Mouse (Mus musculus) lung, embryonic 14.5 days (tissue): ENCODE data around the gene Il18. TPM values are rescaled to one million over a fixed set of nuclear protein-coding genes. Genes with fewer than 3 reads are reported as not detected.

Experiments
- ATAC-seq: fragments of 200-750 bp; cut with Nextera tagmentation; 2 replicates; pipeline ENCODE4 v1.8.0; 2017; ENCODE audit warnings: mild to moderate bottlenecking, moderate TSS enrichment, moderate library complexity; ENCODE audit not compliant: insufficient read depth
- DNase-seq: peaks from one replicate; pipeline ENCODE4 v3.0.0-alpha.2; 2015
- H3K27ac ChIP-seq: fragments of 300-500 bp; sonication (generic); 2 replicates; pipeline ENCODE4 v1.5.1; 2014; ENCODE audit warnings: low read depth, mild to moderate bottlenecking, moderate library complexity
- H3K27me3 ChIP-seq: fragments of 300-500 bp; sonication (generic); 2 replicates; pipeline ENCODE4 v1.6.1; 2014; ENCODE audit warnings: low read length, control low read depth; ENCODE audit not compliant: insufficient read depth
- H3K36me3 ChIP-seq: fragments of 300-500 bp; sonication (generic); 2 replicates; pipeline ENCODE4 v1.6.1; 2014; ENCODE audit warnings: control low read depth; ENCODE audit not compliant: insufficient read depth
- H3K4me1 ChIP-seq: fragments of 300-500 bp; sonication (generic); 2 replicates; pipeline ENCODE4 v1.6.1; 2014; ENCODE audit warnings: antibody characterized with exemption, control low read depth; ENCODE audit not compliant: insufficient read depth
- H3K4me2 ChIP-seq: fragments of 300-500 bp; sonication (generic); 2 replicates; pipeline ENCODE4 v1.6.1; 2014; ENCODE audit warnings: mild to moderate bottlenecking
- H3K4me3 ChIP-seq: fragments of 300-500 bp; sonication (generic); 2 replicates; pipeline ENCODE4 v1.5.1; 2014; ENCODE audit warnings: low read depth, low read length
- H3K9ac ChIP-seq: fragments of 300-500 bp; sonication (generic); 2 replicates; pipeline ENCODE4 v1.6.1; 2014
- H3K9me3 ChIP-seq: fragments of 300-500 bp; sonication (generic); 2 replicates; pipeline ENCODE4 v1.6.1; 2016; ENCODE audit warnings: low read depth, low read length, control low read depth
- CTCF ChIP-seq: IDR thresholded peaks from 2 replicates; pipeline ENCODE4 v1.5.1; 2016; ENCODE audit warnings: antibody characterized with exemption, low read depth
- WGBS: fragments of 180-500 bp; shearing (Covaris S2); extraction: QIAGEN DNeasy Blood & Tissue Kit; methylation state at CpG from one replicate; pipeline ENCODE4 v1.1.7; 2014; 5-methylcytosine and 5-hydroxymethylcytosine counted together
- polyA plus RNA-seq: library from polyadenylated mRNA; unstranded; fragments of >200 nt; fragmentation: Nextera tagmentation; extraction: Ambion mirVana; gene quantifications from 2 replicates; pipeline ENCODE4 v1.2.1, GENCODE M21; 2014

The Il18 gene
- 6.6 and 7.8 TPM in 2 replicates for polyA plus RNA-seq

DNA sequence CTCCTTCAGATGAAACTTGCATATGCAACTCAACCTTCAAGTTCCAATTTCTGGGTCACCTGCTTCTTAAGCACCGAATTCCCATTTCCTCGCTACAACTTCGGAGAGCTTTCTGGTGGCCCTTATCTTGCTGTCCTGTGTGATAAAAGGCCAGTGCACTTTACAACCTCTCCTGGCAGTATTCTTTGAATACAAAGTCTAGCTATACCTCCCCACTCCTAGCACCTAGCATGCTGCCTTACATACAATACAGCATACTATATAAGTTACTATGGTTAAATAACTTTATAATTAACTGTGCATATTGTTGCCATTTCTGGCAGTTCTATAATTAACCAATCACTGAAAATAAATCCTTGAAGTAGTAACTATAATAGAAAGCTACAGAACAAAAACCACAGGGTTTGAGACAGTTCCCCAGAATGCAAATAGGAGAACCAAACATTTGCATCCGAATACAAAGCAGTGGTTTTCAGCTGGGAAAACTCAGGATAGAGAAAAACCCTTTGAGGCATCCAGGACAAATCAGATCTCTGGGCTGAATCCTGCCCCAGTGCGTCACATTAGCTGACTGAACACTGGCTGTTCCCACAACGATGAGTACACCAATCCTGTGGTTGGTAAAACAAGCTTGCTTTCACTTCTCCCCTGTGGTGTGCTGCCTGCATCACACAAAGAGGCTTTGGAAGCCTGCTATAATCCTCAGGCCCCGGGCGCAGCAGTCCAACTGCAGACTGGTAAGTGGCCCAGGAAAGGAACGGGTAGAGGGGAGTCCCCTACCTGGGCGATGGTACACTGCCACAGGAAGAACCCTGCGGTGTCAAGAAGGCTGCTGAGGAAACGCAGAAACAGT, at the start of gene Il18:
Gene Il18, plus strand, starts transcription at position 587 of the 853 bp plus-strand sequence.
- DNase-seq (peak; percentile 18), ATAC-seq (no peak)
- no peaks in the 10 kb centered on the region for H3K27me3 ChIP-seq
- no peaks in the 10 kb centered on the region for H3K36me3 ChIP-seq
- TF ChIP-seq CTCF: no peak
- H3K4me2 ChIP-seq: peak within 1 kb of the TSS; percentile 4; the same call in 1 of the 2 replicates
- H3K4me3 ChIP-seq: no peak within 1 kb of the TSS
- no peaks in the 10 kb centered on the region for H3K9me3 ChIP-seq
- no peak within 1 kb of the TSS for H3K27ac ChIP-seq
- no peak within 1 kb of the TSS for H3K9ac ChIP-seq
- H3K4me1 ChIP-seq: no peaks in the 10 kb centered on the region
- WGBS: 29% methylated on average over 12 of the region's 12 CpGs

DNA sequence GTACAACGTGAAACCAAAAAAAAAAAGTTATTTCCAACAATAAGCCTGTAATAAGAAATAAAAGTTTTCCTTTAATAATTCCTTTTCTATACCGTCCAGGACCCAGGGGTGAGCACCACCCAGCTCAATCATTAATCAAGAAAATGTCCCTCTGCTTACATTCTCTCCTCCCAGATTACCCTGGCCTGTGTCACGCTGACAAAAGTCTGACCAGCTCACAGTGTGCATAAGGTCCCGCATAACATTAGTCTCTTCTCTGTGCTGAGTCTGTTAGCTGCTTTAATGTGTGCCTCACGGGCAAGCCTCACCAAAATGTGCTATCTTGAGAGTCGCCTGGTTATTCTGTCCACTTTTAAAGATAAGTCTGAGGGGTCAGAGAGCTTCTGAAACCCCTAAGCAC, 49.2 kb upstream of the Il18 start:
- no peaks in the 10 kb centered on the region for H3K36me3 ChIP-seq
- H3K27ac ChIP-seq: no peak overlapping the region
- H3K4me2 ChIP-seq: no peak overlapping the region
- H3K27me3 ChIP-seq: no peaks in the 10 kb centered on the region
- ATAC-seq: no peak
- no peak for DNase-seq
- no peaks in the 10 kb centered on the region for H3K9me3 ChIP-seq
- no peak for TF ChIP-seq CTCF
- 26% methylated on average over 6 of the region's 6 CpGs for WGBS
- no peak overlapping the region for H3K4me3 ChIP-seq
- no peak overlapping the region for H3K9ac ChIP-seq
- H3K4me1 ChIP-seq: no peaks in the 10 kb centered on the region

DNA sequence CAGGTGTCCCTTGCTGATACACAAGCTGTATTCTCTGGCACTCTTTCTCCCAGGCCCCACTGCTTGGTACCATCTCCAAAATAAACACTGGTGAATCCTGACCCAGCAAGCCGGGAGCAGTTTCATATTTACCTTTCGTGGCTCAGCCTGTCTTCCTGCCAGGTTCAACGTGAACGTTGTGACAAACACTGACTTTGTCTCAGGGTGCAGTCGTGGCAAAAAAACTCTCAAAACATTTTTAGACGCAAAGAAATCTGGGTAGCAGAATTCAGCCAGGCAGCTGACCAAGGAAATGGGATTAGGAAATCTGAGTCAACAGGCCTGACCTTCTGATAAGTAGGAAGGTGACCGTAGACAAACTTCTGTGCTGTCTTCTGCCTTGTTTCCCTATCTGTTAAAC, 47.1 kb upstream of the Il18 start:
- WGBS: 31% methylated on average over 7 of the region's 7 CpGs
- Histone ChIP-seq H3K9ac (no peak overlapping the region), H3K4me1 (no peaks in the 10 kb centered on the region), H3K27me3 (no peaks in the 10 kb centered on the region), H3K9me3 (no peaks in the 10 kb centered on the region), H3K27ac (no peak overlapping the region), H3K4me3 (no peak overlapping the region), H3K4me2 (no peak overlapping the region), H3K36me3 (no peaks in the 10 kb centered on the region)
- DNase-seq: no peak
- no peak for ATAC-seq
- no peak for TF ChIP-seq CTCF

DNA sequence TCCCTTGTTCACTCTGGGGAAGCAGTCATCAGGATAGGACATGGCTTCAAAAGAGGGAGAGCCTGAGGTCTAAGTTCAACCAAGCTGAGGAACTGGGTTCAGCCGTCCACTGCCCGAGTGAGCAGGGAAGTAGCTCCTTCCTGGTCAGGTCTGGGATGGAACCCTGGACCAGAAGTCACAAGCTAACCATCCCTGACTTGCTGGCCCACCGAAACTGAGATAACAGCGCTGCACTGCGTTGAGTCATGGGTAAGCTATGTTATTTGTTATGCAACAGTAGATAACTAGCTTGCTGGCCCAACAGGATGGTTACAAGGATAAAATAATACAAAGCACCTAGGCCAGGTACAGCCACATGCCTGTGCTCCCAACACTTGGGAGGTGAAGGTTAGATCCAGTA, 39.2 kb upstream of the Il18 start:
- Histone ChIP-seq H3K4me3 (no peak overlapping the region), H3K9ac (no peak overlapping the region), H3K27ac (no peak overlapping the region), H3K4me2 (no peak overlapping the region), H3K4me1 (no peaks in the 10 kb centered on the region), H3K27me3 (no peaks in the 10 kb centered on the region), H3K9me3 (no peaks in the 10 kb centered on the region), H3K36me3 (no peaks in the 10 kb centered on the region)
- TF ChIP-seq CTCF: no peak
- no peak for DNase-seq
- no peak for ATAC-seq
- WGBS: 69% methylated on average over 5 of the region's 5 CpGs

DNA sequence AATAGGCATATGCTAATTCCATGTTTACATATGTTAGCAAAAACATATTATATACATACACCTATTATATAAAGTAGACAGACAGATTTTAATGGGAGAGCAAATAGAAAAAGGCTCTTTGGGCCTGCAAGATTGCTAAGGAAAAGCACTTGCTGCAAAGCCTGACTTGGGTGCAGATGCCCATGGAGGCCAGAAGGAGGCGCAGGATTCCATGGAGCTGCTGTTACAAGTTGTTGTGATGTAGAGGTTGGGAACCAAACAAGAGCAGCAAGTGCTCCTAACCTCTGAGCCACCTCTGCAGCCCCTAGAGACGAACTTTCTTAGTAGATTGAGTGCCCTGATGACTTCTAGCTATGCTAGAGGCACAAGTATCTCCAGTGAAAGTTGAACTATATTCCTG, 35.8 kb upstream of the Il18 start:
- H3K27ac ChIP-seq: no peak overlapping the region

DNA sequence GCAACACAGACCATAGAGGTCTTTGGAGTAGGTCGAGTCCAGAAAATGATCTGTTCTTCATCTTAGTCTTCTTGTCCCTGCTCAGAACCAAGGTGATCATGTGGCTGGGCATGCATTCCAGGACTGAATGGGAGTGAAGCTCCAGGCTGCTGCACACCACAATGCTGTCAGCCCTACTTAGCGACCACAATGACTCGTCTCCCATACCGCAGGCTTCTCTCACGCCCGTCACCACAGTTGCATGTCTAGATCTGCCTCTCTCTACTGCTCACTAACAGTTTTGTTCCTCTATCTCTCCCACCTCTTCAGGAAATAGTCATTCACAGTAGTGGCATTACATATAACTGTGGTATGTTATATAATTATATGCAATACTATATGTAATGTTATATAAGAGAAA, 33.9 kb upstream of the Il18 start:
- Histone ChIP-seq H3K4me1 (no peaks in the 10 kb centered on the region), H3K27me3 (no peaks in the 10 kb centered on the region), H3K9me3 (no peaks in the 10 kb centered on the region), H3K9ac (no peak overlapping the region), H3K27ac (no peak overlapping the region), H3K4me3 (no peak overlapping the region), H3K36me3 (peaks cover 4% of the 10 kb centered on the region; the same call in 1 of the 2 replicates), H3K4me2 (no peak overlapping the region)
- ATAC-seq (no peak), DNase-seq (no peak)
- no peak for TF ChIP-seq CTCF
- 86% methylated on average over 6 of the region's 6 CpGs for WGBS

More for the DNA sequence above, 35.8 kb upstream of the Il18 start:
- Histone ChIP-seq H3K36me3 (peaks cover 4% of the 10 kb centered on the region; the same call in 1 of the 2 replicates), H3K4me1 (no peaks in the 10 kb centered on the region), H3K9ac (no peak overlapping the region), H3K4me2 (no peak overlapping the region), H3K27me3 (no peaks in the 10 kb centered on the region), H3K4me3 (no peak overlapping the region), H3K9me3 (no peaks in the 10 kb centered on the region)
- ATAC-seq: no peak
- DNase-seq: peak; percentile 53
- WGBS: 7% methylated on average over 2 of the region's 2 CpGs
- TF ChIP-seq CTCF: peak; percentile 66

DNA sequence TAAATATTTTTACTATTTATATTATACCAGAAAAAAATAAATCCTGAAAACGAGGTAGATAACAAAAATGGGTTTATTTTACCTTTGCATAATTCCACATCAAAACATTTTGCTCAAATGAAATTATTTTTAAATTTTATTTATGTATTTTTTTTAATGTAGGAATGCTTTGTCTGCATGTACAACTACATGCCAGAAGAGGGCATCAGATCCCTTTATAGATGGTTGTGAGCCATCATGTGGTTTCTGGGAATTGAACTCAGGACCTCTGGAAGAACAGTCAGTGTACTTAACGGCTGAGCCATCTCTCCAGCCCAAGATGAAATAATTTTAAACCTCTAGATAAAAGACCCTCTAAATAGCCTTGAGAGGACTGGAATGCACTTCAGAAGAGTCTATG, 33.1 kb upstream of the Il18 start:
- Histone ChIP-seq H3K36me3 (peaks cover 4% of the 10 kb centered on the region; the same call in 1 of the 2 replicates), H3K27me3 (no peaks in the 10 kb centered on the region), H3K4me3 (no peak overlapping the region), H3K9ac (no peak overlapping the region), H3K9me3 (no peaks in the 10 kb centered on the region), H3K4me1 (no peaks in the 10 kb centered on the region), H3K27ac (no peak overlapping the region), H3K4me2 (no peak overlapping the region)
- ATAC-seq (no peak), DNase-seq (no peak)
- TF ChIP-seq CTCF: 0 out of 2 replicates have a peak, but pooled peaks have one; percentile 18
- 42% methylated on average over 2 of the region's 2 CpGs for WGBS
